Mouse (Mus musculus) c-Kit-positive CD71-positive TER-119-negative erythroid progenitor cells, embryonic 14.5 days (primary cell): ENCODE results near the gene Dnaja1.
A peak's percentile ranks its signal among the peaks of the same experiment; 100 is the strongest.

Experiments used
- DNase-seq: peaks from one replicate; pipeline ENCODE4 v3.0.0-alpha.2; 2013; ENCODE audit warnings: low read depth

Gene Dnaja1

GRCm38 (mm10) chr4:40722011-40722666 lies at the start of gene Dnaja1:
TSS of gene Dnaja1 (plus strand) at chr4:40722150.
- DNase-seq: peak; percentile 89

- DNase-seq: no peak
Observed at GRCm38 (mm10) chr4:40673526-40673925, 48.4 kb upstream of the Dnaja1 start.

- DNase-seq: no peak
Observed at GRCm38 (mm10) chr4:40676338-40676737, 45.6 kb upstream of the Dnaja1 start.

GRCm38 (mm10) chr4:40677132-40677531 lies 44.8 kb upstream of the Dnaja1 start:
- no peak for DNase-seq

- peak; percentile 51 for DNase-seq
Observed at GRCm38 (mm10) chr4:40680250-40680860, 41.6 kb upstream of the Dnaja1 start.

- DNase-seq: peak; percentile 49
Observed at GRCm38 (mm10) chr4:40681908-40682307, 40.0 kb upstream of the Dnaja1 start.

- DNase-seq: no peak
Observed at GRCm38 (mm10) chr4:40682359-40682758, 39.6 kb upstream of the Dnaja1 start.

GRCm38 (mm10) chr4:40683306-40683705 lies 38.6 kb upstream of the Dnaja1 start:
- no peak for DNase-seq

- no peak for DNase-seq
Observed at GRCm38 (mm10) chr4:40691100-40691499, 30.9 kb upstream of the Dnaja1 start.

- DNase-seq: no peak
Observed at GRCm38 (mm10) chr4:40697059-40697458, 24.9 kb upstream of the Dnaja1 start.

GRCm38 (mm10) chr4:40700216-40700615 lies 21.7 kb upstream of the Dnaja1 start:
- DNase-seq: no peak

- no peak for DNase-seq
Observed at GRCm38 (mm10) chr4:40701796-40702195, 20.2 kb upstream of the Dnaja1 start.

GRCm38 (mm10) chr4:40702797-40703709 lies 18.9 kb upstream of the Dnaja1 start, which contains the start of gene Aptx:
TSS of gene Aptx (minus strand) at chr4:40703194.
- DNase-seq: peak; percentile 93

- DNase-seq: no peak
Observed at GRCm38 (mm10) chr4:40703710-40704275, 18.2 kb upstream of the Dnaja1 start.

- no peak for DNase-seq
Observed at GRCm38 (mm10) chr4:40717141-40717540, 4.8 kb upstream of the Dnaja1 start.

GRCm38 (mm10) chr4:40720910-40721309 lies 1.0 kb upstream of the Dnaja1 start:
- no peak for DNase-seq

GRCm38 (mm10) chr4:40722687-40723460 lies 924 bp downstream of the Dnaja1 start:
- peak; percentile 63 for DNase-seq

- no peak for DNase-seq
Observed at GRCm38 (mm10) chr4:40725141-40725540, 3.2 kb downstream of the Dnaja1 start.

GRCm38 (mm10) chr4:40725554-40725953 lies 3.6 kb downstream of the Dnaja1 start:
- no peak for DNase-seq

- DNase-seq: no peak
Observed at GRCm38 (mm10) chr4:40727247-40727646, 5.3 kb downstream of the Dnaja1 start.

GRCm38 (mm10) chr4:40731262-40731661 lies 9.3 kb downstream of the Dnaja1 start:
- DNase-seq: no peak

- no peak for DNase-seq
Observed at GRCm38 (mm10) chr4:40735351-40735750, 13.4 kb downstream of the Dnaja1 start.
